Mouse (Mus musculus): ENCODE results near the gene 2510009E07Rik. TPM values are rescaled to one million over a fixed set of nuclear protein-coding genes. Genes with fewer than 3 reads are reported as not detected.

Gene 2510009E07Rik
- total RNA-seq, 2 experiments from 2014 or later: 53.3 to 58.9 TPM

GRCm38 (mm10) chr16:21641944-21642343 lies 52.5 kb downstream of the 2510009E07Rik start:
- intact Hi-C loops (cut with DNase I): no loop called here
- DNase-seq (ENCODE audit: low spot score in 2 of 2): peak in 1 of 2 experiments; percentile 35

GRCm38 (mm10) chr16:21640766-21641499 lies 53.5 kb downstream of the 2510009E07Rik start:
- intact Hi-C loops (cut with DNase I): no loop called here
- no peak for DNase-seq (ENCODE audit: low spot score in 2 of 2)

- intact Hi-C loops (cut with DNase I): no loop called here
- DNase-seq (ENCODE audit: low spot score in 2 of 2): no peak
Measured at GRCm38 (mm10) chr16:21637201-21637819, 57.2 kb downstream of the 2510009E07Rik start.

GRCm38 (mm10) chr16:21636156-21636853 lies 58.2 kb downstream of the 2510009E07Rik start:
- no peak for DNase-seq (ENCODE audit: low spot score in 2 of 2)
- intact Hi-C loops (cut with DNase I): no loop called here

DNA sequence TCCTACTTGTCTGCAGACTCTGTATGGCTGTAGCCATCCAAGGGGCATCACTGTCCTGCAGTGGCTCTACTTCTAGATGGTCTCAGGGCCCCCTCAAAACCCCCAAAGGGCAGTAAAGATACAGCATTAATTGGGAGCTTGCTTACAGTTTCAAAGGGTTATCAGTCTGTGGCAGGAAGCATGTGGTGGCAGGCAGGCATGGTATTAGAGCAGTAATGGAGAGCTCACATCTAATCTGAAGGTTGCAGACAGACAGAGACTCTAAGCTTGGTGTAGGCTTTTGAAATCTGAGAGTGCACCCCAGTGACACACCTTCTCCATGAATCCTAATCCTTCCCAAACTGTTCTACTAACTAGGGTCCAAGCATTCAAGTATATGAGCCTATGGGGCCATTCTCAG lies 60.0 kb downstream of the 2510009E07Rik start:
- intact Hi-C loops (cut with DNase I): no loop called here

GRCm38 (mm10) chr16:21631815-21632222 lies 62.6 kb downstream of the 2510009E07Rik start:
- intact Hi-C loops (cut with DNase I): no loop called here
- no peak for DNase-seq (ENCODE audit: low spot score in 2 of 2)

More for the DNA sequence above, 60.0 kb downstream of the 2510009E07Rik start:
- DNase-seq (ENCODE audit: low spot score in 2 of 2): no peak

- no peak for DNase-seq (ENCODE audit: low spot score in 2 of 2)
- intact Hi-C loops (cut with DNase I): no loop called here
Measured at GRCm38 (mm10) chr16:21630614-21631013, 63.9 kb downstream of the 2510009E07Rik start.

GRCm38 (mm10) chr16:21628061-21628591 lies 66.3 kb downstream of the 2510009E07Rik start:
- peak in 1 of 2 experiments; percentile 75 for DNase-seq (ENCODE audit: low spot score in 2 of 2)

DNA sequence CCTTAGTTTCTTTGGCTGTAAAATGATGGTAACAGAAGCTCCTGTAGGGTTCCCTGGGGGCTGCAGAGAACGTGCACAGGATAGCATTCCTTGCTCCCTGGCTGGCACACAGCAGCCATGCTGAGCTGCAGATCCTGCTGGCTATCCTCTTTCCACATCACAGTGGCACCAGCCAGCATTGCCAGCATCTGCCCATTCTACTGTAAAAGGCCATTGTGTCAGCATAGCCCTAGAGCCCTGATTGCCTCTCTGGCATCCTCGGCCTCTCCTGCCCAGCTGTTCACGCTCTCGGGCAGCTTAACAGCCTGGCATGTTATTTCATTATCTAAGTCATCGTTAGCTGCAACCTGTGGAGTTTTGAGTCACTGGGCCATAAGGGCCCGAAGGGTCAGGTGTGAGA lies 67.2 kb downstream of the 2510009E07Rik start:
- no peak for DNase-seq (ENCODE audit: low spot score in 2 of 2)
- intact Hi-C loops (cut with DNase I): no loop called here

More at GRCm38 (mm10) chr16:21628061-21628591, 66.3 kb downstream of the 2510009E07Rik start:
- intact Hi-C loops (cut with DNase I): no loop called here

DNA sequence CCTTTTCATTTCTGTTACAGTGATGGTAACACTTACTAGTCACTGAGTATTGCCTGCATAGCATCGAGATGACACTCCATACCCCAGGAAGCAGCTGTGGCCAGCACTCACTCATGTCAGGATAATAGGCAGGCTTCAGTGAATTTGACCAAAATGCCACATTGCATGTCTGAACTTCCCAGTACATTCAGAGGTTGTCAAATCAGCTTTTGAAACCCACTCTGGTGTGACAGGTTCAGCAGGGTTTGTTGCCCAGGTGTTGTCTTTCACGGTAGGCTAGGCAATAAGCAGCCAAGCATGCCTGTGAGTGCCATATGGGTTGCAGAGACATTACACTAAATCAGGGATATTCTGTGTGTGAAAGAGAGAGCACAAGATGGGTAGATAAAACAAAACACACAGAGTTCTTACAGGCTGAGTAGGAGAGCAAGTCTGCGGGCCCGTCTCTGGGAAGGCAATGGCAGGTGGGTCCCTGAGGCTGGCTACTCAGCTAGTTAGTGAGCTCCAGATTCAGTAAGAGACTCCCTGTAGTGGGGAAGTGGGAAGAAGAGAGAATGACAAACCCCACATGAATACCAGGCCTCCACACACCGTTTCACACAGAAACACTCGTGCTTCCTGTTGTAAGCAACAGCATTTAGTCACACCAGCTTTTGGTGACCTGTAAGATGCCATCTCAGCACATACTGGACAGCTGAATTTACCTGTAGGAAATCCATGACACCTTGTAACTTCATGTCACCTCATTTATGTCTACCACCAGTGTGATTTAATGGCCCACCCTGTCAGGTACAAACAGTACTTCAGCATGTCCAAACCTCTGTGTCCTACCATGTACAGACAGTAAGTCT lies 68.5 kb downstream of the 2510009E07Rik start:
- intact Hi-C loops (cut with DNase I): no loop called here
- DNase-seq (ENCODE audit: low spot score in 2 of 2): no peak

DNA sequence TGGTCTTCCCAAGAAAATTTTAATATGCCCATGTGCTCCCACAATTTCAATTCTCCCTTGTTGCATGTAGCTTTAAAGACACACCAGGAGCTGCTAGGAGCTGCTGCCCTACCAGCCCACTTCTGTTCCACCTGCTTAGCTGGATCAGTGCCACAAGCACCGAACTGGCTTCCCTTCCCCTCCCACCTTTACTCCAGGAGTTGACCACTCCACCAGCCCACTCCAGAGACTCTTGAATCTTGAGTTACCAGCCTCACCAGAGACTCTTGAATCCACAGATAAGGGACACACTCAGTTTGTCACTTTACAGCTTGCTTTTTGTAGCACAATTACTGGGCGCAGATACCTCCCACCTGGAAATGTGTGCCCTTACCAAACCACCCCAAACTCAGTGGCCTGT lies 73.8 kb downstream of the 2510009E07Rik start:
- intact Hi-C loops (cut with DNase I): no loop called here
- no peak for DNase-seq (ENCODE audit: low spot score in 2 of 2)

- intact Hi-C loops (cut with DNase I): loop anchor here (1.0 to 5.0 kb wide), 2 partner anchors 76 to 111 kb away; partner anchors contain the start of gene 2510009E07Rik
Measured at GRCm38 (mm10) chr16:21615802-21616201, 78.7 kb downstream of the 2510009E07Rik start.

GRCm38 (mm10) chr16:21610473-21610872 lies 84.0 kb downstream of the 2510009E07Rik start:
- DNase-seq (ENCODE audit: low spot score in 2 of 2): no peak
- intact Hi-C loops (cut with DNase I): no loop called here

More at GRCm38 (mm10) chr16:21615802-21616201, 78.7 kb downstream of the 2510009E07Rik start:
- peak in 1 of 2 experiments; percentile 38 for DNase-seq (ENCODE audit: low spot score in 2 of 2)

GRCm38 (mm10) chr16:21608176-21608865 lies 86.1 kb downstream of the 2510009E07Rik start:
- intact Hi-C loops (cut with DNase I): loop anchor here (5.0 kb wide), 1 partner anchor 86 kb away; no protein-coding TSS in a partner anchor

GRCm38 (mm10) chr16:21607651-21608040 lies 86.8 kb downstream of the 2510009E07Rik start:
- no peak for DNase-seq (ENCODE audit: low spot score in 2 of 2)
- intact Hi-C loops (cut with DNase I): loop anchor here (5.0 kb wide), 1 partner anchor 85 kb away; no protein-coding TSS in a partner anchor

More at GRCm38 (mm10) chr16:21608176-21608865, 86.1 kb downstream of the 2510009E07Rik start:
- peak; percentile 26 to 37 for DNase-seq (ENCODE audit: low spot score in 2 of 2)

DNA sequence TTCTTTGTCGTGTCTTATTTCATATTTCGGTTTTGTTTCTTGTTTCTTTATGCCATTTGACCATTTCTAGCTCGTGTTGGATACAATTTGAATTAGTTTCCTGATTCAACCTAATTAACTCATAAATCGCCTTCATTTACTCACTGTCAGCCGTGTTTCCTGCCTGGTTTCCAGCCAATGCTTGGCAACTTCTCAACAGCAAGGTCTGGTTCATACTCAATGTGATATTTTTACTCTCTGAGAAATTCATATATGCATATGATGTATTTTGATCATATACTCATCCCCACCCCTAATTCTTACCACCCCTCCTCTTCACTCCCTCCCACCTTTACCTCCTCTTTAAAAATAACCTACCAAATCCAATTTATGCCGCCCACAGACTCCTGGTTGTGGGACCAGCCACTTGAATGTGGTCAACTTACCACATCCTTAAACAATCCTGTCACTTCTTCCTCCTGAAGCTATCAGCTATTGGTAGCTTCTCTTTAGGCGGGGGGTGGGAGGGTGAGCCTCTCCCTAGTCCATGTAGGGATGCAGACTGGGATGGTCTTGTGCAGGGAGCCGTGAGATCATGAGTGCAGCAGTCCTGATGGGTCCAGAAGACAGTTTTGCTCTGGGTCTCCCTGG lies 87.3 kb downstream of the 2510009E07Rik start:
- DNase-seq (ENCODE audit: low spot score in 2 of 2): peak in 1 of 2 experiments; percentile 63
- intact Hi-C loops (cut with DNase I): loop anchor here (5.0 kb wide), 1 partner anchor 85 kb away; no protein-coding TSS in a partner anchor

- intact Hi-C loops (cut with DNase I): loop anchor here (5.0 kb wide), 1 partner anchor 84 kb away; no protein-coding TSS in a partner anchor
- DNase-seq (ENCODE audit: low spot score in 2 of 2): peak in 1 of 2 experiments; percentile 53
Measured at GRCm38 (mm10) chr16:21606249-21607020, 88.0 kb downstream of the 2510009E07Rik start.

Measured in left cerebral cortex, postnatal 25 days (tissue).